Mouse (Mus musculus) v-Abl transformed pro-B cells (cell line): ENCODE data around the gene Nfix.

Source experiments
- in situ Hi-C, 2 experiments: fragments of 400-800 bp; cut with MboI; formaldehyde crosslinking; loops; one replicate each; pipeline ENCODE4 v1.15.1; 2025; ENCODE audit not compliant: unreplicated experiment in 2 of 2

Gene Nfix

GRCm38 (mm10) chr8:84663483-84664327, 136.4 kb downstream of the Nfix start:
- in situ Hi-C loops, result loop anchor here (5.0 kb wide), 2 partner anchors 34 to 39 kb away; partner anchors contain the start of gene Lyl1 (in 1 of the 2)

- in situ Hi-C loops, result loop anchor here (5.0 kb wide), 2 partner anchors 35 to 40 kb away; partner anchors contain the start of gene Lyl1 (in 1 of the 2)
Measured at GRCm38 (mm10) chr8:84662581-84663065, 137.5 kb downstream of the Nfix start, which contains the start of gene Ier2. Ier2 (minus strand) TSS chr8:84662852.

GRCm38 (mm10) chr8:84661961-84662571, 138.1 kb downstream of the Nfix start:
- in situ Hi-C loops, result loop anchor here (5.0 kb wide), 2 partner anchors 35 to 40 kb away; partner anchors contain the start of gene Lyl1 (in 1 of the 2)

DNA sequence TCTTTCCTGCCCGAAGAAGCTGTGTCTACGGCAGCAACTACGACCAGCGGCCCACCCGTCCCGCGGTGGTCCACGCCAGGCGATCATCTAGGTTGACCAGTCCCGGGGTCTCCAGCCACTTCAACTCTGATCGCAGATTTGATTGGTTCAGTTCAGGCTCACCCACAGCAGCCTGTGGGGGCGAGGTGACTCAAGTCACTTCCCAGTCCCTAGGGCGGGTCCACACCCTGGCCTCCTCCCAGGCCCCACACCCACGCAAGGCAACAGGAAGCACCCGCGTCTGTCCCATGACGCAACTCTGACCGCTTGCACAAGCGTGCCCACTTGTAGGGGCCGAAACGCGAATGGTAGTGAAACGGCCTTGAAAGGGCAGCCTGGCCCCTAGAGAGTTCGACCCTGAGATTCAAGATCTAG, 138.7 kb downstream of the Nfix start:
- in situ Hi-C loops, result loop anchor here (5.0 kb wide), 2 partner anchors 36 to 41 kb away; partner anchors contain the start of gene Lyl1 (in 1 of the 2)

- in situ Hi-C loops, result loop anchor here (5.0 kb wide), 2 partner anchors 36 to 41 kb away; partner anchors contain the start of gene Lyl1 (in 1 of the 2)
Measured at GRCm38 (mm10) chr8:84660819-84661457, 139.2 kb downstream of the Nfix start.

DNA sequence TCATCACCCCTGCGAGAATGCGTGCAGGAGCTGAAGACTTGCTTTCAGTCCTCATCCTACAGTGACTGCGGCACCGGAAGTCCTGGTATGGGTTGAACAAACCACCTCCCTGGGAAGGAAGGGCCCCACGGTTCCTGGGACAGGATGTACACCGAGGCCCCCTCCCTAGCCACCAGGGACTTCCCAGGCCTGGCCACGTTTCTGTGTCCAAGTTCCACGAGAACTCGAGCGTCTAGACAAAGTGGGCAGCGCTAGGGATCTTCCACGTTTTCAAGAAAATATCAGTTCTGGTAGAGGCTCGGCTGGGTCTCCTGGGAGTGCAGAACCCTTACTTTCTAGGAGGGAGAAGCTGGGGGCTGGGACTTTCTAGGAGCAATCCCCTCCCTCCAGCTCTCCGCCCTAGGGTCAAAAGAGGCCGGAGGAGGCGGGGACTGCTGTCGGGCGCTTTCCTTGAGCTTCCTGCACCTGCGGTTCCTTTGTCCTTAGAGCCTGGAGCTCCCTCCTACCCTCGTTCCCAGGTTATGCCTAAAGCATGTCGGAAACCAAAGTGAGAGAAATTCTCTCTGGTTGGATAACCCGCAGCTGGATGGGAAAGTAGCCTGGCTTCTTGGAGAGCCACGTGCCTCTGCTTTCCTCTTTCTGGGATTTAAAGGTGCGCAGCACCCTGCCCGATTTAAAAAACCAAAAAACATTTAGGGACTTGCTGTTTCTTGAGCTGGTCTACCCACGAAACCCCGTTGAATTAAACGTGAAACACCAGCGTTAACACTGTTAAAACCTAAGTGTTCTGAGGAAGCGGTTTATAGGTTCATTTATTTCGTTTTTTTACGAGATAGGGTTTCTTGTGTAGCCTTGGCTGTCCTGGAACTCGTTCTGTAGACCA, 140.0 kb downstream of the Nfix start:
- in situ Hi-C loops, result loop anchor here (5.0 kb wide), 2 partner anchors 37 to 42 kb away; partner anchors contain the start of gene Lyl1 (in 1 of the 2)

GRCm38 (mm10) chr8:84658951-84659350, 141.2 kb downstream of the Nfix start:
- in situ Hi-C loops, result no loop called here

DNA sequence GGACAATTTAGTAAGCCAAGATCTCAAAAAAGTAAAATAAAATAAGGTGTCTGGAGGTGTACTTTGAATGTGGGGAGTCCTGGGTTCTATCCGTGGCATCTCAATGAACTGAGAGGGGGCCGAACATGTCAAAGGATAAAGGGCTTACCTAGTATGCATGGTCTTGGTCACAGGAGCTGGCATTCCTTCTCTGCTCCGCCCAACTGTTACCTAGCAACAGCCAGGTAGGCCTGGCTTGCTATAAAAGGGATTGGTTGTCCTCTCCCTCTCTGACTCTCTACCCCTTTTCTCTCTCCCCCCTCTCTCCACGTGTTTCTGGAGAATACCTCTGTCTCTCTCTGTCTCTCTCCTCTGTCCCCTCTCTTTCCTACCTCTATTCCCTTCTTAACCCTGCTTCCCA, 142.5 kb downstream of the Nfix start:
- in situ Hi-C loops, result no loop called here

GRCm38 (mm10) chr8:84657203-84657602, 142.9 kb downstream of the Nfix start:
- in situ Hi-C loops, result no loop called here

DNA sequence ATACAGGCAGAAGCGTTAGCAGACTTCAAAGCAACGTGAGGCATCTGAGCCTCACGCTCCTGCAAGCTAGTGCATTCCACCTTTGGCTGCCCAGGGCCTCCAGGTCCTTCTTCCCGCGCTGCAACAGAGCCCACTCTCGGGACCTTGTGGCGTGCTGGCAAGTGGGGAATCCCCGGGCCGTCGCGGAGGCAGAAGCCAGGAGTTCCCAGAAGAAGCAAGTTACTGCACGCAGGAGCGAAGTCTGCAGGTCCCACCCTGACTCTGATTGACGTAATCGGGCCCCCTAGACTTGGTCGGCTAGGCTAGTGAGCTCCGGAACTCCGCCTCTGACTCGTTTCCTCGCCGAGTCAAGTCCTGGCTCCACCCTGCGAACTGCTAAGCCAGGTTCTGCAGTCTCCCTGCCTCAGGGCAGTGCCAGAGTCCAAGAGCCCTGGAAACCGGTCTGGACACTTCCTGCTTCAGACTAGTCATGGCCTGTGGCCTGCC, 143.5 kb downstream of the Nfix start:
- in situ Hi-C loops, result no loop called here

GRCm38 (mm10) chr8:84656191-84656525, 144.0 kb downstream of the Nfix start:
- in situ Hi-C loops, result no loop called here

DNA sequence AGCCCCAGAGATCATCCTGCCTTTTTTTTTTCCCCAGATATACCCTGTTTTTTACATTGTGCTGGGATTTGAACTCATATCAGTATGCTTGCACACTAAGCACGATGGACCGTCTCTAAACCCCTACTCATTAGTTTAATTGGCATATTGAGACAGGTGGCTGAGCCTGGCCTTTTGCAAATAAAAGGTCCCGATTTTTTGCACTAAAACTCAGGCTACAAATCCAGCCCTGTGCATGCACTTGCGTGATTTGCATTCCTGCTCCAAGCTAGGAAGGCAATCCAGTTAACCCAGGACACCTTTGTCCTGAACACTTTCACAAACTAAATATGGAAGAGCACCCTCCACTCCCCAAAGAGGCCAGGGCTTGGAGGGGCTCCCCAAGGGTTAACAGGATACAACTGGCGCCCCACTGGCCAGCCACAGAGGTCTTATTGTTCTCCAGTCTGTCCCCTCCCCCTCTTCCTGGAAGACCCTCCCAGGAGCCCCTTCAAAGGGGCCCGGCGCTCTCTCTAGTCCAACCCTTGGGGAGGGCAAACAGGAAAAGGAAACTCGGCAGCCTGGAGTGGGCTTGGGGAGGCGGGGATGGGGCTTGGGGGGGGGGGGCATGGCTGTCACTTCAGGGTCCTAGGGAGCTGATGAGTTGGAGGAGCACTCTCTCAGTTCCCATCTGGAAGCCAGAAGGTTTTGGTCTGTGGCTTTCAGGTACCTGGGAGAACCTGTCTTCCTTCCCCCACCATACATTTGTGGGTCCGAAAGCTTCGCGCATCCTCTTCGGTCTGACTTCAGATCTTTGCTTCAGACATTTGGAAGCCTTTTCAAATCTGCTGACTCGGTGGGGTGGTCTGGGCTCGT, 144.6 kb downstream of the Nfix start:
- in situ Hi-C loops, result no loop called here

DNA sequence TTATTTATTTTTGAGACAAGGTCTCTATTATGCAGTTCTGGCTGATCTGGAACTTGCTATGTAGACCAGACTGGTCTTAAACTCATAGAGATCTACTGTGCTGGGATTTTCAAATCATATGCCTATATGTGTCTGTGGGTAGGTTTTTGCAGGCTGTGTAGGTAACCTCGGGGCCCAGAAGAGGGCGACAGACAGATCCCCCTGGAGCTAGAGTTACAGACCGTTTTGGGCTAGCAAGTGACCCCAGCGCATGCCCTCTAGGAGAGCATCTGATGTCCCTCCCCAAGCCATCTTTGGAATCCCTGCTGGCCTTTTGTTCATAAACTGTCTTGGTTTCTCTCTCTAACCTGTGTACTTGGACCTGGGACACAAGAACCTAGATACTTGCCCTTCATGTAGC, 145.5 kb downstream of the Nfix start:
- in situ Hi-C loops, result no loop called here

DNA sequence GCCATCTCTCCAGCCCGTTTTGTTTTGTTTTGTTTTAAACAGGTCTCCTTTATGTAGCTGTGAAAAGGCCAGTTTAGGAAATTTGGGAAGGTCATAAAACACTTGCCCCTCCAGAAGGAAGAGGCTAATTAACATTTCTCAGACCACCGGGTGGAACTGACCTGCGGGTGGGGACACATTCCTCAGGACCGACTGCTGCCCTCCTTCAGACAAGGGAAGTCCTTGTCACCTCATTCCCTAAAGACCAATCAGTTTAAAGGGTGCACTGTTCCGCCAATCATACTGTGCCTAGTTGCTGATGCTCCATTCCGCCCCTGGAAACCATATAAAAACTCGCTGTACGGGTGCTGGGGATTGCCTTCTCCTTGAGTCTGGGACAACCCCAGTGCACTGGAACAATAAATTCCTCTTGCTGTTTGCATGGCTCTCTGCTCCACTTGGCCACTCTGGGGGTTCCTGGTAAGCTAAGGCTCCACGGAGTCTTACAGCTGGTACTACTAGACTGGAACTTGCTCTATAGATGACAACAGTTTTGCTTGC, 147.0 kb downstream of the Nfix start:
- in situ Hi-C loops, result no loop called here

DNA sequence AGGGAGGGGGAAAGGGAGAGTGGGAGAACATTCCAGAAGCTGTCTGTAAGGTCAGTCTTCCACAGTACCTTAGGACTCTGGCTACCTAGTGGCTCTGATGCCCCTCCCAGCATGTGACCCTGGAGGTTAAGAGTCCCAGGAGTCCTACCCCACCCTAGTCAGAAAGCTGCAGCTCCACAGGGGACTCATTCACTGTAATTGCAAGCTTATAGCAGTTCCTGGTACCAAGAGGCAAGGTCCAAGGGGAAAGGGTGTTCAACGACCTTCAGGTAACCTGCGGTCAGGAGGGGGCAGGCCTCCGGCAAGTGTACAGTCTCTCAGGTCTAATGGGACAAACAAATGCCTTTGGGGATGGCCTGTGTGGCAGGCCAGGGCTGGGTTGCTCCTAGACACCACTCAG, 149.9 kb downstream of the Nfix start:
- in situ Hi-C loops, result no loop called here
